Mouse (Mus musculus) cerebellum, adult 9-10 months (tissue): ENCODE measurements around the gene Fnip2.
A peak's percentile ranks its signal among the peaks of the same experiment; 100 is the strongest.
"Not testable (repeated sequence)": the region's sequence is repeated elsewhere in the genome, so short reads cannot be mapped to it uniquely, and the experiment has no call there.

Experiments used
- DNase-seq: peaks from one replicate; pipeline ENCODE4 v3.0.0; 2022

Gene Fnip2

GRCm38 (mm10) chr3:79567703-79568362 is at the start of gene Fnip2:
Fnip2 (minus strand) TSS chr3:79567796.
- peak; percentile 93 for DNase-seq

- no peak for DNase-seq
Measured at GRCm38 (mm10) chr3:79609886-79610285, 42.3 kb upstream of the Fnip2 start.

- DNase-seq: no peak
Measured at GRCm38 (mm10) chr3:79595468-79595867, 27.9 kb upstream of the Fnip2 start.

GRCm38 (mm10) chr3:79591793-79592471 is 24.3 kb upstream of the Fnip2 start:
- DNase-seq: peak; percentile 31

GRCm38 (mm10) chr3:79590863-79591792 is 23.5 kb upstream of the Fnip2 start, which contains the start of gene Ppid:
Ppid (plus strand) TSS chr3:79591342.
- peak; percentile 70 for DNase-seq

- no peak for DNase-seq
Measured at GRCm38 (mm10) chr3:79589671-79590070, 22.1 kb upstream of the Fnip2 start.

GRCm38 (mm10) chr3:79586804-79587203 is 19.2 kb upstream of the Fnip2 start:
- DNase-seq: peak; percentile 95

GRCm38 (mm10) chr3:79579891-79580575 is 12.4 kb upstream of the Fnip2 start:
- DNase-seq: no peak

GRCm38 (mm10) chr3:79578164-79578563 is 10.6 kb upstream of the Fnip2 start:
- no peak for DNase-seq

GRCm38 (mm10) chr3:79577606-79578005 is 10.0 kb upstream of the Fnip2 start:
- no peak for DNase-seq

- no peak for DNase-seq
Measured at GRCm38 (mm10) chr3:79576865-79577264, 9.3 kb upstream of the Fnip2 start.

- DNase-seq: no peak
Measured at GRCm38 (mm10) chr3:79576468-79576816, 8.8 kb upstream of the Fnip2 start.

- no peak for DNase-seq
Measured at GRCm38 (mm10) chr3:79575576-79576467, 8.2 kb upstream of the Fnip2 start.

- DNase-seq: no peak
Measured at GRCm38 (mm10) chr3:79574336-79574735, 6.7 kb upstream of the Fnip2 start.

GRCm38 (mm10) chr3:79573376-79573775 is 5.8 kb upstream of the Fnip2 start:
- not testable (repeated sequence) for DNase-seq

- no peak for DNase-seq
Measured at GRCm38 (mm10) chr3:79572399-79572798, 4.8 kb upstream of the Fnip2 start.

GRCm38 (mm10) chr3:79569351-79569681 is 1.7 kb upstream of the Fnip2 start:
- DNase-seq: no peak

GRCm38 (mm10) chr3:79568629-79569350 is 1.2 kb upstream of the Fnip2 start:
- DNase-seq: peak; percentile 59

GRCm38 (mm10) chr3:79566716-79567691 is 592 bp downstream of the Fnip2 start:
- peak; percentile 76 for DNase-seq
